Mouse (Mus musculus): ENCODE measurements around the gene Nup133. TPM values are rescaled to one million over a fixed set of nuclear protein-coding genes. Genes with fewer than 3 reads are reported as not detected.

The Nup133 gene
- total RNA-seq, 1 experiment from 2014 or later = 16.5 TPM

Other genes starting within 250 kb of the Nup133 start
- gene Rab4a, start 143.3 kb downstream of the Nup133 start, total RNA-seq (2021) = 18.9 and 20.0 TPM in 2 replicates
- 3.8 and 4.1 TPM in 2 replicates for gene Ccsap, start 89.1 kb downstream of the Nup133 start, total RNA-seq (2021)
- 1.4 and 1.5 TPM in 2 replicates for gene Acta1, start 54.5 kb downstream of the Nup133 start, total RNA-seq (2021)
- gene Abcb10, start 33.9 kb upstream of the Nup133 start, total RNA-seq (2021) = 19.4 and 19.6 TPM in 2 replicates
- gene Taf5l, start 72.1 kb upstream of the Nup133 start, total RNA-seq (2021) = 25.4 and 27.7 TPM in 2 replicates
- gene Urb2, start 72.2 kb upstream of the Nup133 start, total RNA-seq (2021) = 12.5 and 13.7 TPM in 2 replicates